Mouse (Mus musculus) R1 (cell line): ENCODE measurements at regions not wholly inside any gene's neighbourhood (a gene's known extent, or its start where the extent isn't known, plus 50 kb on each side); places are given as distances from the start of the nearest gene placed in this dataset.

ENCODE experiments used
- DNase-seq: peaks from one replicate; pipeline ENCODE4 v3.0.0-alpha.2; 2018; ENCODE audit warnings: low read depth, low spot score

GRCm38 (mm10) chr4:58728641-58729040 is 58.9 kb downstream of the Olfr267 start:
- peak; percentile 64 for DNase-seq

- DNase-seq: no peak
Measured at GRCm38 (mm10) chr4:58726424-58726823, 61.1 kb downstream of the Olfr267 start.

- DNase-seq: peak; percentile 47
Measured at GRCm38 (mm10) chr4:58722772-58723171, 64.7 kb downstream of the Olfr267 start.

- DNase-seq: peak; percentile 95
Measured at GRCm38 (mm10) chr4:58720682-58721081, 66.8 kb downstream of the Olfr267 start.

- DNase-seq: peak; percentile 83
Measured at GRCm38 (mm10) chr4:58716426-58716825, 71.1 kb downstream of the Olfr267 start.

- DNase-seq: peak; percentile 53
Measured at GRCm38 (mm10) chr4:58715846-58716245, 71.7 kb downstream of the Olfr267 start.

- DNase-seq: peak; percentile 96
Measured at GRCm38 (mm10) chr4:58714221-58714620, 73.3 kb downstream of the Olfr267 start.

- DNase-seq: no peak
Measured at GRCm38 (mm10) chr4:58712875-58713274, 74.6 kb downstream of the Olfr267 start.

- DNase-seq: no peak
Measured at GRCm38 (mm10) chr4:58712166-58712565, 75.3 kb downstream of the Olfr267 start.

- DNase-seq: no peak
Measured at GRCm38 (mm10) chr4:58699236-58699798, 88.2 kb downstream of the Olfr267 start.

- no peak for DNase-seq
Measured at GRCm38 (mm10) chr4:58698828-58699227, 88.7 kb downstream of the Olfr267 start.

GRCm38 (mm10) chr4:58696684-58697083 is 90.8 kb downstream of the Olfr267 start:
- DNase-seq: no peak

GRCm38 (mm10) chr4:58695281-58695680 is 92.2 kb downstream of the Olfr267 start:
- DNase-seq: no peak

GRCm38 (mm10) chr4:58693018-58693417 is 94.5 kb downstream of the Olfr267 start:
- DNase-seq: no peak

- DNase-seq: no peak
Measured at GRCm38 (mm10) chr4:58681926-58682325, 105.6 kb downstream of the Olfr267 start.

- peak; percentile 37 for DNase-seq
Measured at GRCm38 (mm10) chr4:58677701-58678385, 109.7 kb downstream of the Olfr267 start.

GRCm38 (mm10) chr4:58671406-58672035 is 116.0 kb downstream of the Olfr267 start:
- DNase-seq: peak; percentile 54

- no peak for DNase-seq
Measured at GRCm38 (mm10) chr4:58670906-58671250, 116.6 kb downstream of the Olfr267 start.

- DNase-seq: peak; percentile 37
Measured at GRCm38 (mm10) chr4:58670107-58670905, 116.6 kb upstream of the Lpar1 start.

- no peak for DNase-seq
Measured at GRCm38 (mm10) chr4:58668368-58669153, 114.9 kb upstream of the Lpar1 start.

GRCm38 (mm10) chr4:58663628-58664205 is 110.0 kb upstream of the Lpar1 start:
- DNase-seq: no peak
